Mouse (Mus musculus): ENCODE results near the gene Ddx11. TPM values are rescaled to one million over a fixed set of nuclear protein-coding genes. Genes with fewer than 3 reads are reported as not detected.
A peak's percentile ranks its signal among the peaks of the same experiment; 100 is the strongest.

The Ddx11 gene
- total RNA-seq (2022) = 1 to 10 TPM in 3 of 4 experiments, under 1 TPM in 1; 0.88 to 1.5 (median 1.2) TPM

- DNase-seq (ENCODE audit: low spot score) = peak; percentile 92
These were observed at the start of gene Ddx11 for GRCm38 (mm10) chr17:66123066-66123815. Gene Ddx11, plus strand, starts transcription at chr17:66123520.

DNA sequence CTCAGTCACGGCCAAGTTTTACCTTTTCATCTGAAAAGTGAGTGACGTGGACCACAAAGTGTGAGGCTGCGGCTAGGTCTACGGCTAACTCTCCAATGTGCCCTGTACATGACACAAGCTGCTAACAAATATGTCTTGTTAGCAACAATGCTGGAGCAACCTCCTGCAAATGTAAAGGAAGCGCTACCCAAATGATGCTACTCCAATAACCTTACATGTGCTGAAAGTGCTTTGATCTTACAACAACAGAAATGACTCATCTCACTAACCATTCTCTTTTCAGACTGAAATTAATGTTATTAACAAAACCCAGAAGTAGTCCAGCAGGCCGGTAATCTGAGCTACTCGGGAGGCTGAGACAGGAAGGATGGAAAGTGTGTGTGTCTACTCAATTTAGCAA, 49.3 kb upstream of the Ddx11 start:
- no peak for DNase-seq (ENCODE audit: low spot score)

DNA sequence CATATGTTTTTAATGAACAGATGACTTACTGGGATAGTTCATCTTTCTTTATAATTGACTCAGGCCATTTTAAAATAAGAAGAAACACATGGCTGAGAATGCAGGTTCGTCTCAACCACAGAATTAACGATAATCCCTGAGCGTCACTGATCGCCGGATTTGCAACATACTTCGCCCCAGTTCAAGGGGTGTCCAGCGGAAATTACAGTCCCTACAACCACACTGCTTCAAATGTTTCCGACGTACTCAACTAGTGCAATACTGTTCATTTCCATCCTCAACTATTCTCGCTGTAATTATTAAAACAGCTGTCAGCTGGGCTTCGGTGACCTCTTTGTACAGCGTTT, 47.5 kb upstream of the Ddx11 start:
- DNase-seq (ENCODE audit: low spot score) = peak; percentile 19

- DNase-seq (ENCODE audit: low spot score) = peak; percentile 27
These were observed 47.0 kb upstream of the Ddx11 start for GRCm38 (mm10) chr17:66076174-66076927.

GRCm38 (mm10) chr17:66076934-66077333, 46.4 kb upstream of the Ddx11 start, which contains the start of gene Ankrd12:
Gene Ankrd12, minus strand, starts transcription at chr17:66077089.
- peak; percentile 96 for DNase-seq (ENCODE audit: low spot score)

GRCm38 (mm10) chr17:66077437-66077850, 45.9 kb upstream of the Ddx11 start:
- DNase-seq (ENCODE audit: low spot score) = no peak

DNA sequence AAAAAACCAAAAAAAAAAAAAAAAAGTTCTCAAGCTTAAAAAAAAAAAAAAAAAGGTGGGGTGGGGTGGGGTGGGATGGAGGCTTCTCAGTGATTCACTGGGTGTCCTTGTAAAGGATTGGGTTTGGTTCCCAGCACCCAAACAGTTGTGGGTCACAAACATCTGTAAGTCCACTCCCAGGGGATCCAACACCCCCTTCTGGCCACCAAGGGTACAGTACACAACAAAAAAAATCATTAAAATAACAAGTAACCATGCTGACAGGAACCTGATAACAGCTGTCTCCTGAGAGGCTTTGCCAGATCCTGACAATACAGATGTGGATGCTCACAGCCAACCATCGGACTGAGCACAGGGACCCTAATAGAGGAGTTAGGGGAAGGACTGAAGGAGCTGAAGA, 38.8 kb upstream of the Ddx11 start:
- DNase-seq (ENCODE audit: low spot score) = no peak

- no peak for DNase-seq (ENCODE audit: low spot score)
These were observed 38.3 kb upstream of the Ddx11 start for GRCm38 (mm10) chr17:66085038-66085437.

DNA sequence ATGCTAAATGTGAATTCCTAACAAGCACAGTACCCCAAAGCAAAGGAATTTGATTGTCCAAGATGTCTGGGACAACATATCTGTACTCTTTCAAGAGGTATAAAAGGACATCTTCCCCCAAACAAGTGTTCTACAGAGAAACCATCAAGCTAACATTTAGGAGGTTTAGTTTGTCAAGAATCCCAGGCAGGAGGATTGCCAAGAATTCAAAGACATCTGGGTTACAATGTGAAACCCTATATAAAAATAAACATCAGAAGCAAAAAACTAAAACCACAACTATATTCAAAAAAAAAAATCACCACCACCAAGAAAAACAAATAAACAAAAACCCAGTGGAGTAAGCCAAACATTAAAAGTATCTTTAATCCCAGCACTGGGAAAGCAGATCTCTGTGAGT, 33.1 kb upstream of the Ddx11 start:
- DNase-seq (ENCODE audit: low spot score) = no peak

DNA sequence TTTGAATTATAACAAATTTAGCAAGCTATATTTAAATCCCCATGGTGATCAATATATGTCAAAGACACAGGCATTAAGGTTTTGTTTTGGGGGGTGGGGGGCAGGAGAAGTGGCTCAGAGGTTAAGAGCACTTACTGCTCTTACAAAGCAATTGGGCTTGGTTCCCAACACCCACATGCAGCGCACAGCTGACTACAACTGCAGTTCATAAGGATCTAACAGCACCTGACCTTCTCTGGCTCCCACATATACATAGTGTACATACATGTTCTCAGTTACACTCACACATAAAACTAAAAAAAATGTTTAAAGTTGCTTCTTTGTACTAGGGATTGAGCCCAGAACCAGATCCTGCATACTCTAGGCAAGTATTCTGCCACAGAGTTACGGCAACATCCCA, 31.9 kb upstream of the Ddx11 start:
- no peak for DNase-seq (ENCODE audit: low spot score)

GRCm38 (mm10) chr17:66092065-66092464, 31.3 kb upstream of the Ddx11 start:
- DNase-seq (ENCODE audit: low spot score) = no peak

DNA sequence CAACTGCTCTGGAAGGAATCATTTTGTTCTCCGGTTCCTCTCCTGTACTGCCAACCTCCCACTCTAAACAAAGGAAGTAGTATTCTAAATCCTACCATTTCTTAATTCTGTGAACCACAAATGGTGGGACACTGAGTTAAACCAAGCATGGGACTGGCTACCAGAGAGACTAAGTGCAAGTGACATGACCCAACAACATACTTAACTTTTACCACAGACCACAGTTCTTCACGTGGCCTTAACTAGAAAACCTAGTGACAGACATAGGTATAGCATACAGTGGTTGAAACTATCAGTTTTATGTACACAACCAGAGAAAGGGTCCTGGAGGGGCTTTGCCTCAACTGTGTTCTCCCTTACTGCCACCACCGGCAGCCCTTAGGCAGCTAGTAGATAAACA, 30.7 kb upstream of the Ddx11 start:
- DNase-seq (ENCODE audit: low spot score) = no peak

DNA sequence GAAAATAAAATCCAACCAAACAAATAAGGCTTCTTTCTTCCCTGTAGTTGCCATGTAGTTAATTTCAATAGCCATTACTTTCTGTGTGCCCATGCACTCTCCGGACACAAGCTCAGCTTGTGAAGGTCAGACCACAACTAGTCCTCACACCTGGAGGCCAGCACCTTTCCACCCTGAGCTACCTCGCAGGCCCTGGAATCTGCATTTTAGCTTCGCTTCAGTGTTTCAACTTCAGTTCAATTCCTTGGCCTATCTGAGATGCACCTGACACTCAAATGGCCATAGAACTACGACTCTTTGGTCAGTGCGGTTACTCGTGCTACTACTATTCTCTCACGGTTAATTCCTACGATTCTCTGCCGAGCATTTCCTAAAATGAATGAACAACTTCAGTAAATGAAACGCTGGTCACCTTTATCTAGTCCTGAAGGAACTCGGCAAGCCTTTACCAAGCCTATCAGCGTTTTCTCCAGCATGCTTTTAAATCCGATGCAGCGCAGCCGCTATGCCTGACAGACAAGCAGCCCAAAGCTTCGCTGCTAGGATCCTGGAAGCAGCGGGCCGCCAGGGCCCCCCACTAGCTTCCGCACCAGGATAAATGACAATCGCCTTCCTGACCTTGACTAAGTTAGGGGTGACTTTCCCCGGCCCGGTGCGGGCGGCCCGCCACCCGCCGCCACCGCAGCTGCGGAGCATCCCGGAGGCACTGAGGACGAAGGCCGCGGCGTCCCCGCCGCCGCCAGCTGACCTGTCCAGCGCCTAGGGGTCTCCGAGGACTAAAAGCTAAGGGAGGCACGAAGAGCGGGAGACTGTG, 22.5 kb upstream of the Ddx11 start:
- no peak for DNase-seq (ENCODE audit: low spot score)

- peak; percentile 91 for DNase-seq (ENCODE audit: low spot score)
These were observed 21.7 kb upstream of the Ddx11 start, which contains the start of gene Ndufv2 for GRCm38 (mm10) chr17:66101380-66102330. Gene Ndufv2, minus strand, starts transcription at chr17:66101559.

DNA sequence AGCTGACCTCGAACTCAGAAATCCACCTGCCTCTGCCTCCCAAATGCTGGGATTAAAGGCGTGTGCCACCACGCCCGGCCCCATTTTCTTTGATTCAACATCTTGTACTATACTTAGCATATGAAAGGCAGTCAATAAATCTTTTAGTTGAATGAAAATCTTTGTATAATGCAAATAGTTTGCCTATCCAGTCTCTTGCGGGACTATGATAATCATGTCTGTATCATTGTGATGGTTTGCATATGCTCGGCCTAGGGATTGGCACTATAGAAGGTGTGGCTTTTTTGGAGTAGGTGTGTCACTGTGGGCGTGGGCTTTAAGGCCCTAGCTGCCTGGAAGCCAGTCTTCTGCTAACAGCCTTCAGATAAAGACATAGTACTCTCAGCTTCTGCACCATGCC, 19.2 kb upstream of the Ddx11 start:
- DNase-seq (ENCODE audit: low spot score) = no peak

DNA sequence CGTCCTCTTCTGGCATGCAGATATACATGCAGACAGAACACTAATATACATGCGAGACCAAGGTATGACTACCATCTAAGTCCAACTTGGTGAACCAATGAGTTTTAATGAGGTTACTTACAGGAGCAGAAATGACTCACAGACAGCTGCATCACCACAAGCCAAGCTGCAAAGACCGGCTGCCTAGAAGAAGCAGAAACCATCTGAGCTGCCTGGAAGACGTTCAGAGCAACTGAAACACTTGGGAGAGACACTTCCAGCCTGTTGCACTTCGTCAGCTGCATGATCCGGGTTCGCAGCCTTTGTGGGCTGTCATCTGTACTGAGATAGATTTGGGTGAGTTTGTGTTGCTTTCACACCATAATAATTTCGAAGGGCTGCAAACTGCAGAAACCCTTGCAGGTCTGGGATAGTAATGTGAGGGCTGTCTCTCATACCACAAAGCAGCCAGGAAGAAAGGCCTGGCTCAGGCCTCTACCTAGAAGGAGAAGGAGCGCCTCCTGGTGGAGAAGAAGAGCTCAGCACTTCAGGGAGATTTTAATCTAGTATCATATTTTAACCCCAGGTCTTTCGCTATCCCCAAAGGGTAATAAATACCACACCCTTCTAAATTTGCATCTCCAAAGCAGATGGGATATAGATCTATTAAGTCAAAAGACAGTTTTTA, 16.6 kb upstream of the Ddx11 start:
- DNase-seq (ENCODE audit: low spot score) = peak; percentile 70

DNA sequence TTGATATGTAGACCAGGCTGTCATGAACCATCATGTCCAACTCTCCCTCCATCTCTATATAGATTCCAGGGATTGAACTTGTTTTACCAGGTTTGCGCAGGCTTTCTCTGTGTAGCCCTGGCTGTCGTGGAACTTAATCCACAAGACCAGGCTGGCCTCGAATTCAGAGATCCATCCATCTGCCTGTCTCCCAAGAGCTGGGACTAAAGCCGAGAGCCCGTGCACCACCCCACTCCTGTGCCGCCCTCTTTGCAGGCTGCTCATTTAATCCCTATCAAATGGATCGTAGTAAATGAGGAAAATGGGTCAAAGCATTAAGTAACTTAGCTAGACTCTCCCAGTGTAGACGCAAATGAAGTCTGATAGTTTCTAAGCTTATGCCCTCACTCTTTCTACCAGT, 15.9 kb upstream of the Ddx11 start:
- no peak for DNase-seq (ENCODE audit: low spot score)

- DNase-seq (ENCODE audit: low spot score) = no peak
These were observed 15.1 kb upstream of the Ddx11 start for GRCm38 (mm10) chr17:66108198-66108597.

- DNase-seq (ENCODE audit: low spot score) = no peak
These were observed 12.6 kb upstream of the Ddx11 start for GRCm38 (mm10) chr17:66110746-66111145.

- DNase-seq (ENCODE audit: low spot score) = peak; percentile 88
These were observed 11.8 kb upstream of the Ddx11 start, which contains the start of gene Washc1 for GRCm38 (mm10) chr17:66111402-66111959. Gene Washc1, plus strand, starts transcription at chr17:66111545.

Measured in heart, adult 8-10 months (tissue).